Mouse (Mus musculus) layer of hippocampus, adult 11-12 months (tissue): ENCODE data around the gene Hsbp1.

ENCODE experiments used
- DNase-seq: peaks from one replicate; pipeline ENCODE4 v3.0.0; 2022; ENCODE audit warnings: low spot score

The Hsbp1 gene

DNA sequence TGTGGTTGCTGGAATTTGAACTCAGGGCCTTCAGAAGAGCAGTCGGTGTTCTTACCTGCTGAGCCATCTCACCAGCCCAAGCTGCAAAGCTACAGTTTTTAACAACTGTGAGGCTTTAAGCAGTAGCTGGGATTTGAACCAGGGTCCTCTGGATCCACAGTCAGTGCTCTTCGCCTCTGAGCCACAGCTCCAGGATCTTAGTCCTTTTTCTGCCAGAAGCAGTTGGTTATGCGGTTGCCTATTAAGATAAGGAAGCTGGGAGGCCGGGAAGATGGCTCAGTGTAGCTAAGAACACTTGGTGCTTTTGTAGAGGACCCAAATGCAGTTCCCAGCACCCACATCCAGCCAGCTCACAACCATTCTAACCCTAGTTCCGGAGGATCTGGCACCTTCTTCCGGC is 42.7 kb downstream of the Hsbp1 start:
- no peak for DNase-seq

DNA sequence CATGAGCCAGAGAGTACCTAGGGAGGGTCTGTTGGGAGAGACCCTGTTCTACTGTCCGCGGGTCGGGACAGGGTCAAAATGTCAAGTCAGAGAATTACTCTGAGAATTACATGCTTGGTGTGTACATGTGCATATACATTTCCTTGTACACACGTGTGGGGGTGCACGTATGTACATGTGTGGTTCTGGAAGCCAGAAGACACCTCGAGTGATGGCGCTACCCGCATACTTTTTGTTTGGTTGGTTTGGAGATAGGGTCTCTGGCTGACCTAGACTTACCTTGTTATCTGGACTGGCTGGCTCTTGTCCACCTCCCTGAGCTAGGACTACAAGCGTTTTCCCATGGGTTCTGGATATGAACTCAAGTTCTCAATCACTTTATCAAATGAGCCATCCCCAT is 49.8 kb downstream of the Hsbp1 start:
- DNase-seq, result no peak

DNA sequence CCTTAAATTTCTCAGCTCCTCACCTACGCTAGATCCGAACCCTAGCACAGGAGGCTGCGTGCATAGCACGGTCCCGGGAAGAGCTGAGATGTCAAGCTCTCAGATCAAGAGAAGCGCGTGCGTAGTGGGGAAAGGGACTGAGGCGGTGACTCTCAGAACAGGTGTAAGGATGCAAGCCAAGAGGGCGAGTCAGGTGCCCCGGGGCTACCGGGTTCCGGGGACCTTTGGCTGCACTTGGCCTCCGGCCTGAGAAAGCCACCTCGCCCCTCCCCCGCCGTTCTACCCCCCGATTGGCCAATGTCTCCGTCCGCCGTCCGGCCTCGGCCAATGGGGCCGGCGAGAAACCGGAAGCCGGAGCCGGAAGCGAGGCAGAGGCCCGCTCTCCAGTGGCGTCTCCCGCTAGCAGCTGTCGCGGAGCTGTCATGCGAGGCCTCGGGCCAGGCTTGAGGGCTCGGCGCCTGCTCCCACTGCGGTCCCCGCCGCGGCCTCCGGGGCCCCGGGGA is 50.3 kb downstream of the Hsbp1 start, which contains the start of gene Mlycd:
Gene Mlycd (plus strand): TSS at position 355 of the 503 bp plus-strand sequence.
- DNase-seq, result peak; percentile 92

DNA sequence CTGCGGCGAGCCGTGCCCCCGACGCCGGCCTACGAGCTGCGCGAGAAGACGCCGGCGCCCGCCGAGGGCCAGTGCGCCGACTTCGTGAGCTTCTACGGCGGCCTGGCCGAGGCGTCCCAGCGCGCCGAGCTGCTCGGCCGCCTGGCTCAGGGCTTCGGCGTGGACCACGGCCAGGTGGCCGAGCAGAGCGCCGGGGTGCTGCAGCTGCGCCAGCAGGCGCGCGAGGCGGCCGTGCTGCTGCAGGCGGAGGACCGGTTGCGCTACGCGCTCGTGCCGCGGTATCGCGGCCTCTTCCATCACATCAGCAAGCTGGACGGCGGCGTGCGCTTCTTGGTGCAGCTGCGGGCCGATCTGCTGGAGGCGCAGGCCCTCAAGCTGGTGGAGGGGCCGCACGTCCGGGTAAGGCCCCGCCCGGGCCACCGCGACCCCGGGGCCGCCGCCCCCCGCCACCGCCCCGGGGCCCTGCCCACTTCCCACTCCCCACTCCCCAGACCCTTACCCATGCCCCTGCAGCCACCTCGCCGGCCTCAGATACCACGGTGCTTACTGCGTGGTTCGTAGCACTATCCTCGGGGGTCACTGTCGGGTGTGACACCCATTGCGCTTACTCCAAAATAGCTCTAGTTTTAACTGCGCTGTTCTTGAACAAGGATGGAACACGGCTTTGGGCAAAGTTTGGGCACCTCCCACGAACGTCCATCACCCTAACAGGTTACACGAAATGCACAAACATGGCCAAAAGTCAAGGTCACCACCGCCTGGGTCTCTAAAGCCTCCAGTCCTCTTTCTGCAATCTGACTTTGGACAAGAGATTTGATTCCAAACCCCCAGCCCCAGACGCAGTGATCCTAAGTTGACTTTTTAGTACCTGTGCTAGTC is 51.0 kb downstream of the Hsbp1 start:
- no peak for DNase-seq
